Mouse (Mus musculus) forebrain, embryonic 13.5 days (tissue): ENCODE measurements around the gene Naa38. TPM values are rescaled to one million over a fixed set of nuclear protein-coding genes. Genes with fewer than 3 reads are reported as not detected.
A peak's percentile ranks its signal among the peaks of the same experiment; 100 is the strongest.

Source experiments
- ATAC-seq: fragments of 200-750 bp; cut with Nextera tagmentation; 2 replicates; pipeline ENCODE4 v1.8.0; 2017
- H3K27ac ChIP-seq: fragments of 300-500 bp; sonication (generic); 2 replicates; pipeline ENCODE4 v1.5.1; 2015; ENCODE audit warnings: inconsistent platforms, mild to moderate bottlenecking, moderate library complexity
- H3K27me3 ChIP-seq: fragments of 300-500 bp; sonication (generic); 2 replicates; pipeline ENCODE4 v1.6.1; 2015; ENCODE audit warnings: mild to moderate bottlenecking, inconsistent platforms
- H3K36me3 ChIP-seq: fragments of 300-500 bp; sonication (generic); 2 replicates; pipeline ENCODE4 v1.6.1; 2015; ENCODE audit warnings: mild to moderate bottlenecking, inconsistent platforms; ENCODE audit not compliant: poor library complexity, severe bottlenecking
- H3K4me1 ChIP-seq: fragments of 300-500 bp; sonication (generic); 2 replicates; pipeline ENCODE4 v1.6.1; 2015; ENCODE audit warnings: inconsistent platforms
- H3K4me2 ChIP-seq: fragments of 300-500 bp; sonication (generic); 2 replicates; pipeline ENCODE4 v1.6.1; 2015; ENCODE audit warnings: inconsistent platforms, mild to moderate bottlenecking, moderate library complexity
- H3K4me3 ChIP-seq: fragments of 300-500 bp; sonication (generic); 2 replicates; pipeline ENCODE4 v1.5.1; 2015; ENCODE audit warnings: mild to moderate bottlenecking, inconsistent platforms
- H3K9ac ChIP-seq: fragments of 300-500 bp; sonication (generic); 2 replicates; pipeline ENCODE4 v1.6.1; 2015; ENCODE audit warnings: mild to moderate bottlenecking, inconsistent platforms
- H3K9me3 ChIP-seq: fragments of 300-500 bp; sonication (generic); replicated peaks from 2 replicates; pipeline ENCODE4 v1.6.1; 2016; ENCODE audit warnings: inconsistent platforms
- WGBS: fragments of 180-500 bp; shearing (Covaris S2); methylation state at CpG from one replicate; pipeline ENCODE4 v1.1.7; 2015; 5-methylcytosine and 5-hydroxymethylcytosine counted together
- polyA plus RNA-seq: library from polyadenylated mRNA; unstranded; fragments of >200 nt; fragmentation: Nextera tagmentation; extraction: Ambion mirVana; gene quantifications from 2 replicates; pipeline ENCODE4 v1.2.1, GENCODE M21; 2015

Gene Naa38
- polyA plus RNA-seq, 1 experiment from 2014 or later = 108 TPM

DNA sequence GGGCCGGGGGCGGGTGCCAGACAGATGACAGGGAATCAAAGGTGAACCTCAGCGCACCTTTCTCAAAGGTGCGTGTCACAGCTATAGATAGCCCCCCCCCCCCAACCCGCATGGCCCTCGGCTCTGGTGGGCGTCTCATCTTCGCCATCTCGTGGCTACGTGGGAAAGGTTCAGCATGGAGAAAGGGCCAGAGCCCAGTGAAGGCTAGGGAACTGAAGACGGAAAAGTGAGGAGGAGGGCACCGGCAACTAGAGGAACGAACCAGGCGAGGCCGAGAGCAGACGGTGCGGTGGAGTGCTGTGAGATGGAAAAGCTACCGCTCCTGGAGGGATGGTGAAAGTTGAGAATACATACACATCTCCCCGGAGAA, 24.1 kb downstream of the Naa38 start:
- 2% methylated on average over 19 of the region's 19 CpGs for WGBS
- Histone ChIP-seq H3K4me1 (peaks cover 56% of the 10 kb centered on the region), H3K9ac (peak overlapping the region; percentile 9), H3K36me3 (no peaks in the 10 kb centered on the region), H3K27ac (peak overlapping the region; percentile 99), H3K27me3 (peaks cover 32% of the 10 kb centered on the region), H3K4me2 (peak overlapping the region; percentile 99), H3K9me3 (no peaks in the 10 kb centered on the region), H3K4me3 (peak overlapping the region; percentile 79)
- ATAC-seq = no peak

DNA sequence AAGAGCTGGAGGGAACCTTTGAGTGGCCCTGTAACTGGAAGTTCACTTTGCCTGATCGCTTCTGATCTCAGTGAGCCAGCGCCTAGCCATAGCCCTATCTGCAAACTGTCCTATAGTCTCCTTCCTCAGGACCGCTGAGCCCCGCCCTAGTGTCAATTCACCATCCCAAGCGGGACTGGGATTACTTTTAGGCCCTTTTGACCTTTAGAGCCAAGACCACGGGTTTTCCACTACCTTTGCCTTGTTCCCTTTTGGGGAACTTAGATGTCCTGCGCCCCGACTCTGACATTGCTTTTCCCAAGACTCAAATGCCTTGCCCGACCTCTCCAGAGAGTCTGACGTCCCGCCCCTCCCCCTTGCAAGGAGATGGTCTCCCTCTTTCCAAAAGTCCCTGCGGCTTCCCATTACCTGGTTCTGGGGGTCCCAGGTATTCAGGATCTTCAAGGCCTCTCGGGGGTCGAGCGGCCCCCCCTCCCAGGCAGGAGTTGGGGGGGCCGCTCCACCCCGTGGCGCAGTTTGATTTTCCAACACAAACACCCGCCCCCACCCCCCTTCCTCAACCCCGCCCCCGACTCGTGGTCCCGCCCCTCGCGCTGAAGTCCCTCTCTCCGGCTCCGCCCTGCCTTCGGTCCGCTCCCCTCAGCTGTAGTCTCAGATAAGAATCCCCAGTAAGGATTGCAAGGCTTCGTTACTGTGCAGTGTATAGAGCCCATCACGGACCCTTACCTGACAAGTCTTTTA, 24.7 kb downstream of the Naa38 start:
- Histone ChIP-seq H3K27me3 (peaks cover 32% of the 10 kb centered on the region), H3K27ac (peak overlapping the region; percentile 99; the same call in 1 of the 2 replicates), H3K9ac (peak overlapping the region; percentile 9; the same call in 1 of the 2 replicates), H3K36me3 (no peaks in the 10 kb centered on the region), H3K4me3 (peak overlapping the region; percentile 79), H3K9me3 (no peaks in the 10 kb centered on the region), H3K4me1 (peaks cover 51% of the 10 kb centered on the region), H3K4me2 (peak overlapping the region; percentile 99)
- under 1% methylated on average over 30 of the region's 31 CpGs for WGBS
- no peak for ATAC-seq

DNA sequence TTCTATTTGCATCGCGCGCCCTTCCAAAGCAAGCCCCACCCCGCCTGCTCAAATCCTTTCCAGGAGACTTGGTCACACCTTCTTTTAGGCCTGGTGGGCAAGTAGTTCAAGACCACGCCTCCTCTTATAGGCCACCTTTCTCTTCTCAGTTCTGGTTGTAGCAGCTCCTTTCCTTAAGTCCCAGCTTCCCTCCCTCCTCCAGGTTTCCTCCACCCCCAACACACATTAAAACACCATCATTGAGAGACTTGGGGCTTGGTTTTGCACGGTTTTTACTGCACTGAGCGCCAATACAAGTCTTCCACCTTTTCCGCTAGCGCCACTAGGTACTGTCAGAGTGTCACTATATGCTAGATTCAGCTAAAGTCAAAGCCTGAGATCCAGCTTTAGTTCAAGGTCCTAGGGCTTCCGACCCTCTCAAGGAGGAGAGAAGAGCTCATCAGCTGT, 25.3 kb downstream of the Naa38 start:
- 8% methylated on average over 10 of the region's 10 CpGs for WGBS
- peaks cover 48% of the 10 kb centered on the region for H3K4me1 ChIP-seq
- peaks cover 32% of the 10 kb centered on the region for H3K27me3 ChIP-seq
- ATAC-seq = no peak
- H3K36me3 ChIP-seq = no peaks in the 10 kb centered on the region
- no peak overlapping the region for H3K27ac ChIP-seq
- H3K4me3 ChIP-seq = peak overlapping the region; percentile 79
- peak overlapping the region; percentile 9; the same call in 1 of the 2 replicates for H3K9ac ChIP-seq
- no peaks in the 10 kb centered on the region for H3K9me3 ChIP-seq
- H3K4me2 ChIP-seq = peak overlapping the region; percentile 99

DNA sequence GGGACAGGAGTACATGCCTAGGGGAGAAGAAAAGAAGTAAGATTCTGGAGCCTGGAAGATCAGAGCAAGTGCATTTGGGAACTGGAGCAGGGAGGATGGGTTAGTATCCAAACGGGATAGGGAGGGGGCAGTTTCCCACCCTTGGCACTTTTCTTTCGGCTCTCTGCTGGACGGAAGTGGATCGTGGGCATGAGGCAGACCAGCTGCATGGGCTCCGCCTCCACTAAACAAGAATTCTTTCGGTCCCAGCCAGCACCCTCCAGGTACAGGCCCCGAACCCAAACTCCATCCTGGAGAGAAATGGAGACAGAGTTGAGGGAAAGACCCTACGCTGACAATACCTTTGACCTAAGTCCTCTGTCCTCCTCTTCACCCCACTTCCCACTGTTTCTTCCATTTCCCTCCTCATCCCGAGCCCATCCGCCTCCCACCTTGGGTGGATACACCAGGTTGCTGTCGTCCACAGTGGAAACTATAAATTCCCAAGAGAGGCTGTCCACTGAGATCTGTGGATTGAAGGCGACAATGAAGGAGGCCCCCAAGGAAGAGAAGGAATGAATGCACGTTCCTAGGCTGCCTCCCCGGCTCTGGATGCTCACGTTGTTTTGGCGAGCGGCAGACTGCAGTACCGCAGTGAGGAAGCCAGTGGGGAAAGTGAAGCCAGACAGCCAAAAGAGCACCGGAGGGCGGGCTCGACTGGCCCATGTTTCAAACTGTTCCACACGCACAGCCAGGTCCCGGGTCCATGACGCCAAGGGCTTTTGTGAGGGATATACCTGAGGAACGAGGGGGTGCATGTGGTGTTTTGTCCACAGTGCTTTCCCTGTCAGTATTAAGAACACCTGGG, 26.1 kb downstream of the Naa38 start:
- H3K4me1 ChIP-seq = peaks cover 48% of the 10 kb centered on the region
- no peak for ATAC-seq
- H3K9me3 ChIP-seq = no peaks in the 10 kb centered on the region
- peak overlapping the region; percentile 9; the same call in 1 of the 2 replicates for H3K9ac ChIP-seq
- H3K36me3 ChIP-seq = no peaks in the 10 kb centered on the region
- no peak overlapping the region for H3K27ac ChIP-seq
- H3K4me3 ChIP-seq = peak overlapping the region; percentile 8; the same call in 1 of the 2 replicates
- peaks cover 32% of the 10 kb centered on the region for H3K27me3 ChIP-seq
- WGBS = 6% methylated on average over 25 of the region's 25 CpGs
- H3K4me2 ChIP-seq = peak overlapping the region; percentile 99

DNA sequence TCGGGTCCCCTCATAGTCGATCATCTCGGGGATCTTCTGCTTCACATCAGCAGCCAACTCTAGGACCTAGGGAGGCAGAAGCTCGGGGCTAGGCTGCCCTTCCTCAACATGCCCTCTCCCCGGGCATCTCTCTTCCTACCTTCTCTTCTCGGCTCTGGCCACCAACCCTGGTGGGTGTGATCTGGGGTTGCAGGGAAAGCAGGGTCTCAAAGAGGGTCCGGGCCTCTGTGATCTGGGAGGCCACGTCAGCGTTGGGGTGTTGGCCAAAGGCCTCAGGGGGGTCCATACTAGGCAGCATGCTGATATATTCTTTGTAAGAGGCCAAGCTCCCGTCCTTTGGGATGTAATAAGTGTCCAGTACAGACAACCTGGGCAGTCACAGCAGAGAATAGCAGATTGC, 27.6 kb downstream of the Naa38 start:
- no peak for ATAC-seq
- H3K4me1 ChIP-seq = peaks cover 35% of the 10 kb centered on the region
- H3K9me3 ChIP-seq = no peaks in the 10 kb centered on the region
- no peak overlapping the region for H3K9ac ChIP-seq
- no peak overlapping the region for H3K4me2 ChIP-seq
- peaks cover 32% of the 10 kb centered on the region for H3K27me3 ChIP-seq
- H3K4me3 ChIP-seq = no peak overlapping the region
- no peaks in the 10 kb centered on the region for H3K36me3 ChIP-seq
- no peak overlapping the region for H3K27ac ChIP-seq
- WGBS = 92% methylated on average over 10 of the region's 10 CpGs

DNA sequence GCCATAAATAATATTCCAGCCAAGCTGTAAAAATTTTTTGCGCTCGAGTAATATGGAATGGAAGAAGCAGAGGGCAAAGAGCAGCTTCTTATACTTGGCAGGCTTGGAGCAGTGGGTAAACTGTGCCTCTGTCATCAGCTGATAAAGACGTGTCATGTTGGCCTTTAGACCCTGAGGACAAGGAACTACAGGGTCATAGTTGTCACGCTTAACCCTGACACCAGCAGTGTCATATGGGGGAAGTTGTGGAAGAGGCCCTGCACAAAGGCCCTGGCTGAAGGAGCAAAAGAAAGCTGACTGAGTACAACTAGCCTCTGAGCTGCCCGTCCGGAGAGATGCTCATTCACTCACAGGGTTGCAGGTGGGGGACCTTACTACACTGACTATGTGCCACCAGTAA, 28.6 kb downstream of the Naa38 start:
- H3K27me3 ChIP-seq = peaks cover 32% of the 10 kb centered on the region
- H3K4me1 ChIP-seq = peaks cover 28% of the 10 kb centered on the region
- no peak for ATAC-seq
- H3K4me2 ChIP-seq = no peak overlapping the region
- no peak overlapping the region for H3K4me3 ChIP-seq
- no peak overlapping the region for H3K27ac ChIP-seq
- H3K36me3 ChIP-seq = no peaks in the 10 kb centered on the region
- WGBS = 81% methylated on average over 6 of the region's 6 CpGs
- no peak overlapping the region for H3K9ac ChIP-seq
- H3K9me3 ChIP-seq = no peaks in the 10 kb centered on the region

DNA sequence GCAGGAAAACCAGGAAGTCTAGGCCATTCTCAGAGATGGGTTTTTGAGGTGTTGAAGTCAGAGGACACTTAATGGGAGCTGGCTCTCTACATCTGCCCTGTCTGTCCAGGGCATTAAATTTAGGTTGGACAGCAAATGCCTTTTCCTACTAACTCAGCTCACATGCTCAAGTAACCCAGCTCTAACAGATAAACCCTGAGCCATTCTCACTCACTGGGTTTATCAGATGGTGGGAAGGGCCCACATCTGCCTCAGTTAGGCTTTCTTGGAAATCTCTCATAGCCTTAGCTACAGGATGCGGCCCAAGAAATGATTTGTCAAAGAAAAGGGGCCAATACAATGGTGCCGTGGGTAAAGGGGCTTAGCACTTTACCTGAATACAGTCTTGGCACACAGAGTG, 31.0 kb downstream of the Naa38 start:
- H3K4me3 ChIP-seq = no peak overlapping the region
- peaks cover 19% of the 10 kb centered on the region for H3K27me3 ChIP-seq
- H3K9me3 ChIP-seq = no peaks in the 10 kb centered on the region
- H3K27ac ChIP-seq = no peak overlapping the region
- H3K36me3 ChIP-seq = no peaks in the 10 kb centered on the region
- H3K4me1 ChIP-seq = 0 out of 2 replicates have a peak, but pooled peaks cover 9% of the 10 kb centered on the region
- no peak overlapping the region for H3K4me2 ChIP-seq
- 78% methylated on average over 2 of the region's 2 CpGs for WGBS
- no peak overlapping the region for H3K9ac ChIP-seq
- no peak for ATAC-seq

DNA sequence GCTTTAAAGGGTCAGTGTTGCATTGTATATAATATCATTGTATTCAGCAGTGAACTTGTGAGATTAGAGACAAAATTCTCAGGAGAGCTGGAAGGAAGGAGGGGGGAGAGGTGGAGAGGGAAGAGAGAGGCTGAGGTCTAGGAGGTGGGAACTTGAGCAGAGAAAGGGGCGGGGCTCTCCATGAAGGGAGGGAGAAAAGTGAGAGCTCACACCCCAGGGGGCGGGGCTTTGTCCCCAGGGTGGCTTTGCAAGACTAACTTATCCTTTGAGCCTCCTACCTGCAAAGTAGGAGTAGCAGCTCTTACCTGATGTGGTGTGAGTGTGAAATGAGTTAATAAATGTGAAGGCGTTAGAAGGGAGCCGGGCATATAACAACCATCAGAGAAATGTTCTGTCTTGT, 33.5 kb downstream of the Naa38 start:
- H3K27ac ChIP-seq = no peak overlapping the region
- no peak for ATAC-seq
- H3K36me3 ChIP-seq = no peaks in the 10 kb centered on the region
- no peak overlapping the region for H3K4me3 ChIP-seq
- peaks cover 7% of the 10 kb centered on the region for H3K4me1 ChIP-seq
- H3K9ac ChIP-seq = no peak overlapping the region
- H3K4me2 ChIP-seq = no peak overlapping the region
- peaks cover 4% of the 10 kb centered on the region; the same call in 1 of the 2 replicates for H3K27me3 ChIP-seq
- 32% methylated on average over 4 of the region's 4 CpGs for WGBS
- H3K9me3 ChIP-seq = no peaks in the 10 kb centered on the region

DNA sequence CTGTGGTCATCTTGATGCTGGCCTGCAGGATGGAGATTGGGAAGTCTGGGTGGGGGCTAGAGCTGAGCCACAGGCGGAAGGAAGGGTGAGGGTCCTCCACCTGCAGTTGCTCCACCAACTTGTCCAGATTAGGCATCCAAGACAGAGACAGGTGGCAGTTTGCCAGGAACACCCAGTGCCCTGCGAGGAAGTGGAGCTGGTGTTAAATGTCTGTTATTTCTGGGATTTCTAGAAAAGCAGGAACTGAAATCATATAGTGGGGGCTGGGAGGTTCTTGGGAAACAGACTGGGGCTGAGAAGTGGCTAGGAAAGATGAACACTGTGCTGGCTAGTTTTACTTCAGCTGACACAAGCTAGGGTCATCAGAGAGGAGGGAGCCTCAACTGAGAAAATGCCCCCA, 34.0 kb downstream of the Naa38 start:
- 42% methylated on average over 2 of the region's 2 CpGs for WGBS
- Histone ChIP-seq H3K4me3 (no peak overlapping the region), H3K4me2 (no peak overlapping the region), H3K27me3 (peaks cover 4% of the 10 kb centered on the region; the same call in 1 of the 2 replicates), H3K9me3 (no peaks in the 10 kb centered on the region), H3K27ac (no peak overlapping the region), H3K9ac (no peak overlapping the region), H3K4me1 (peaks cover 7% of the 10 kb centered on the region), H3K36me3 (no peaks in the 10 kb centered on the region)
- ATAC-seq = no peak

DNA sequence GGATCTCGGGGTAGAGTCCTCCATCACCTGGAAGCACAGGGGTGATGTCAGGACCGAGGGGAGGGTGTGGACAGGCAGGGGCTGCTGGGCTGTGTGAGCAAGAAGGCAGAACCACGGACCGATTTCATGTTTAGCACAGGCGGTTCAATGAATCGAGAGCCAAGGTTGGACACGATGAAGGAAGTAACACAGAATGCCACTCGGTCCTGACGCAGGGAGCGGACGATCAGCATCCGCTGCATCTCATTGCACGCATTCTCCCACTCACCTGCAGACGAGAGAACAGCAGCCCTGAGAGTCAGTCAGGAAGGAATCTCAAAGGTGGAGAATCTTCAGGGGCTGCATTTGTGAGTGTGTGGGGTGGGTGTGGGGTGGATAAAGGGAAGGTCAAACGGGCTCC, 35.3 kb downstream of the Naa38 start:
- no peaks in the 10 kb centered on the region for H3K36me3 ChIP-seq

DNA sequence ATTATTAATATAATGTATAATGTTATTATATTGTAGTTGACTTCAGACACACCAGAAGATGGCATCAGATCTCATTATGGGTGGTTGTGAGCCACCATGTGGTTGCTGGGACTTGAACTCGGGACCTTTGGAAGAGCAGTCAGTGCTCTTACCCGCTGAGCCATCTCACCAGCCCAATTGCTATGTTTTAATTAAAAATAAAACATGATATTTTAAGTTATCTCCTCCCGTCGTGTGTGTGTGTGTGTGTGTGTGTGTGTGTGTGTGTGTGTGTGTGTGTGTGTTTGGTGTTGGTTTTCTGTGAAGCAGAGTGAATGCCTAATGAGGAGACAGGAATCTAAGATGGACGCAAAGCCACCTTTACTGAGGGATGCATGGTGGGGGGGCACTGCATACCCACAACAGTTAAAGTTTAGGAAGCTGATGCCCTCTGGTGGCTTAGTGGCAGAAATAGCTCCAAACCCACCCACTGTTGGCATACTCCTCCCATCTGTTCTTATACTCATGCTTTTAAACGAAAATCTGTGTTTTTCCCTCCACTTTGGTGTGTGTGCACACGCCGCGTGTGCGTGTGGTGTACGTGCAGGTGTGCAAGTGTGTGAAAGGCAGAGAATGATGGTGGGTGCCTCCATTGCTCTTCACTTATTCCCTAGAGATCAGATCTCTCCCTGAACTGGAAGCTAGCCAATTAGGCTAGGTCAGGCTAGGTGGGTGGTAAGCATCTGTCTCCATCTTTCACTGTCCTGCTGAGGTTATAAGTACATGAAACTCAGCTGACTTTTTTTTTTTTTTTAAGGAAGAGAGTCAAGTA, 36.7 kb downstream of the Naa38 start:
- Histone ChIP-seq H3K4me3 (peak overlapping the region; percentile 6; the same call in 1 of the 2 replicates), H3K9ac (0 out of 2 replicates have a peak overlapping the region, but pooled peaks have one; percentile 34), H3K9me3 (no peaks in the 10 kb centered on the region), H3K27ac (no peak overlapping the region), H3K4me2 (peak overlapping the region; percentile 22; the same call in 1 of the 2 replicates), H3K4me1 (peaks cover 7% of the 10 kb centered on the region), H3K36me3 (no peaks in the 10 kb centered on the region), H3K27me3 (peaks cover 4% of the 10 kb centered on the region; the same call in 1 of the 2 replicates)
- ATAC-seq = peak; percentile 86
- 38% methylated on average over 11 of the region's 11 CpGs for WGBS

More for the DNA sequence above, 35.3 kb downstream of the Naa38 start:
- H3K9me3 ChIP-seq = no peaks in the 10 kb centered on the region
- H3K27me3 ChIP-seq = peaks cover 4% of the 10 kb centered on the region; the same call in 1 of the 2 replicates
- no peak overlapping the region for H3K27ac ChIP-seq
- ATAC-seq = no peak
- no peak overlapping the region for H3K9ac ChIP-seq
- peaks cover 7% of the 10 kb centered on the region for H3K4me1 ChIP-seq
- H3K4me3 ChIP-seq = no peak overlapping the region
- no peak overlapping the region for H3K4me2 ChIP-seq
- WGBS = 91% methylated on average over 15 of the region's 15 CpGs
